Mouse (Mus musculus): ENCODE measurements at regions not wholly inside any gene's neighbourhood (a gene's known extent, or its start where the extent isn't known, plus 50 kb on each side); places are given as distances from the start of the nearest gene placed in this dataset.
"Not testable (repeated sequence)": the region's sequence is repeated elsewhere in the genome, so short reads cannot be mapped to it uniquely, and the experiment has no call there.

- no peak for ATAC-seq (ENCODE audit: borderline replicate concordance, extremely low read depth, low FRiP score, low TSS enrichment)
- Histone ChIP-seq H3K4me2 (no peak overlapping the region), H3K4me1 (no peaks in the 10 kb centered on the region), H3K36me3 (no peaks in the 10 kb centered on the region), H3K4me3 (no peak overlapping the region), H3K27ac (no peak overlapping the region), H3K27me3 (no peaks in the 10 kb centered on the region), H3K9me3 (no peaks in the 10 kb centered on the region), H3K9ac (no peak overlapping the region)
- WGBS: 41% methylated on average over 2 of the region's 2 CpGs
Measured at GRCm38 (mm10) chr14:104206602-104207001, 261.2 kb downstream of the Pou4f1 start.

- H3K27ac ChIP-seq: no peak overlapping the region
- WGBS: 63% methylated on average over 17 of the region's 17 CpGs
- no peaks in the 10 kb centered on the region for H3K27me3 ChIP-seq
- H3K36me3 ChIP-seq: no peaks in the 10 kb centered on the region
- no peaks in the 10 kb centered on the region for H3K4me1 ChIP-seq
- H3K4me2 ChIP-seq: no peak overlapping the region
- ATAC-seq (ENCODE audit: borderline replicate concordance, extremely low read depth, low FRiP score, low TSS enrichment): no peak
- H3K9me3 ChIP-seq: no peaks in the 10 kb centered on the region
- H3K9ac ChIP-seq: no peak overlapping the region
- no peak overlapping the region for H3K4me3 ChIP-seq
Measured at GRCm38 (mm10) chr14:104203239-104203986, 264.4 kb downstream of the Pou4f1 start.

- H3K4me3 ChIP-seq: no peak overlapping the region
- no peak overlapping the region for H3K4me2 ChIP-seq
- no peaks in the 10 kb centered on the region for H3K9me3 ChIP-seq
- H3K4me1 ChIP-seq: no peaks in the 10 kb centered on the region
- no peaks in the 10 kb centered on the region for H3K27me3 ChIP-seq
- peak; percentile 62; the same call in 1 of the 2 replicates for ATAC-seq (ENCODE audit: borderline replicate concordance, extremely low read depth, low FRiP score, low TSS enrichment)
- no peaks in the 10 kb centered on the region for H3K36me3 ChIP-seq
- no peak overlapping the region for H3K27ac ChIP-seq
- WGBS: 47% methylated on average over 11 of the region's 11 CpGs
- H3K9ac ChIP-seq: no peak overlapping the region
Measured at GRCm38 (mm10) chr14:104193198-104193597, 274.6 kb downstream of the Pou4f1 start.

GRCm38 (mm10) chr14:104175122-104175521, 292.7 kb downstream of the Pou4f1 start:
- no peaks in the 10 kb centered on the region for H3K9me3 ChIP-seq
- H3K9ac ChIP-seq: no peak overlapping the region
- no peak overlapping the region for H3K4me2 ChIP-seq
- no peaks in the 10 kb centered on the region for H3K27me3 ChIP-seq
- no peaks in the 10 kb centered on the region for H3K36me3 ChIP-seq
- no peak for ATAC-seq (ENCODE audit: borderline replicate concordance, extremely low read depth, low FRiP score, low TSS enrichment)
- no peak overlapping the region for H3K4me3 ChIP-seq
- no peak overlapping the region for H3K27ac ChIP-seq
- H3K4me1 ChIP-seq: no peaks in the 10 kb centered on the region

- no peaks in the 10 kb centered on the region for H3K36me3 ChIP-seq
- no peak overlapping the region for H3K9ac ChIP-seq
- no peak overlapping the region for H3K27ac ChIP-seq
- ATAC-seq (ENCODE audit: borderline replicate concordance, extremely low read depth, low FRiP score, low TSS enrichment): no peak
- H3K4me3 ChIP-seq: no peak overlapping the region
- no peaks in the 10 kb centered on the region for H3K4me1 ChIP-seq
- H3K9me3 ChIP-seq: no peaks in the 10 kb centered on the region
- 53% methylated on average over 5 of the region's 5 CpGs for WGBS
- H3K4me2 ChIP-seq: no peak overlapping the region
- no peaks in the 10 kb centered on the region for H3K27me3 ChIP-seq
Measured at GRCm38 (mm10) chr14:104146841-104147240, 302.6 kb upstream of the Ednrb start.

- no peaks in the 10 kb centered on the region for H3K27me3 ChIP-seq
- ATAC-seq (ENCODE audit: borderline replicate concordance, extremely low read depth, low FRiP score, low TSS enrichment): no peak
- WGBS: 39% methylated on average over 5 of the region's 5 CpGs
Measured at GRCm38 (mm10) chr14:104145395-104145794, 301.2 kb upstream of the Ednrb start.

GRCm38 (mm10) chr14:104114986-104115951, 271.1 kb upstream of the Ednrb start:
- H3K4me3 ChIP-seq: no peak overlapping the region
- H3K9ac ChIP-seq: no peak overlapping the region
- H3K27ac ChIP-seq: no peak overlapping the region
- H3K9me3 ChIP-seq: no peaks in the 10 kb centered on the region
- H3K4me1 ChIP-seq: no peaks in the 10 kb centered on the region
- no peak overlapping the region for H3K4me2 ChIP-seq
- H3K27me3 ChIP-seq: no peaks in the 10 kb centered on the region
- no peak for ATAC-seq (ENCODE audit: borderline replicate concordance, extremely low read depth, low FRiP score, low TSS enrichment)
- WGBS: 82% methylated on average over 14 of the region's 14 CpGs
- H3K36me3 ChIP-seq: no peaks in the 10 kb centered on the region

More at GRCm38 (mm10) chr14:104145395-104145794, 301.2 kb upstream of the Ednrb start:
- no peak overlapping the region for H3K9ac ChIP-seq
- H3K4me2 ChIP-seq: no peak overlapping the region
- H3K9me3 ChIP-seq: no peaks in the 10 kb centered on the region
- no peak overlapping the region for H3K27ac ChIP-seq
- no peaks in the 10 kb centered on the region for H3K4me1 ChIP-seq
- no peaks in the 10 kb centered on the region for H3K36me3 ChIP-seq
- no peak overlapping the region for H3K4me3 ChIP-seq

- WGBS: 68% methylated on average over 3 of the region's 3 CpGs
- H3K4me3 ChIP-seq: no peak overlapping the region
- no peak overlapping the region for H3K9ac ChIP-seq
- no peak for ATAC-seq (ENCODE audit: borderline replicate concordance, extremely low read depth, low FRiP score, low TSS enrichment)
- H3K36me3 ChIP-seq: no peaks in the 10 kb centered on the region
- no peak overlapping the region for H3K4me2 ChIP-seq
- H3K4me1 ChIP-seq: no peaks in the 10 kb centered on the region
- H3K27me3 ChIP-seq: no peaks in the 10 kb centered on the region
- no peaks in the 10 kb centered on the region for H3K9me3 ChIP-seq
- no peak overlapping the region for H3K27ac ChIP-seq
Measured at GRCm38 (mm10) chr14:104114182-104114581, 270.0 kb upstream of the Ednrb start.

- Histone ChIP-seq H3K4me3 (no peak overlapping the region), H3K9ac (no peak overlapping the region), H3K27me3 (no peaks in the 10 kb centered on the region), H3K36me3 (no peaks in the 10 kb centered on the region), H3K4me2 (no peak overlapping the region), H3K27ac (no peak overlapping the region), H3K9me3 (no peaks in the 10 kb centered on the region), H3K4me1 (no peaks in the 10 kb centered on the region)
- no peak for ATAC-seq (ENCODE audit: borderline replicate concordance, extremely low read depth, low FRiP score, low TSS enrichment)
- WGBS: 76% methylated on average over 2 of the region's 2 CpGs
Measured at GRCm38 (mm10) chr14:104113448-104113847, 269.2 kb upstream of the Ednrb start.

GRCm38 (mm10) chr14:104086381-104086780, 242.2 kb upstream of the Ednrb start:
- WGBS: 94% methylated on average over 2 of the region's 2 CpGs
- no peaks in the 10 kb centered on the region for H3K27me3 ChIP-seq
- H3K9ac ChIP-seq: no peak overlapping the region
- H3K36me3 ChIP-seq: no peaks in the 10 kb centered on the region
- no peak overlapping the region for H3K4me3 ChIP-seq
- ATAC-seq (ENCODE audit: borderline replicate concordance, extremely low read depth, low FRiP score, low TSS enrichment): no peak
- no peaks in the 10 kb centered on the region for H3K4me1 ChIP-seq
- H3K27ac ChIP-seq: no peak overlapping the region
- H3K9me3 ChIP-seq: no peaks in the 10 kb centered on the region
- H3K4me2 ChIP-seq: no peak overlapping the region

- not testable (repeated sequence) for H3K4me1 ChIP-seq; H3K4me2 ChIP-seq; H3K27ac ChIP-seq; H3K27me3 ChIP-seq; H3K4me3 ChIP-seq; H3K36me3 ChIP-seq; H3K9ac ChIP-seq; H3K9me3 ChIP-seq; ATAC-seq (ENCODE audit: borderline replicate concordance, extremely low read depth, low FRiP score, low TSS enrichment)
- WGBS: 41% methylated on average over 1 of the region's 4 CpGs
Measured at GRCm38 (mm10) chr14:104064199-104064598, 220.0 kb upstream of the Ednrb start.

GRCm38 (mm10) chr14:104053697-104054096, 209.5 kb upstream of the Ednrb start:
- no peaks in the 10 kb centered on the region for H3K36me3 ChIP-seq
- H3K4me2 ChIP-seq: no peak overlapping the region
- no peaks in the 10 kb centered on the region for H3K9me3 ChIP-seq
- no peaks in the 10 kb centered on the region for H3K27me3 ChIP-seq
- no peak overlapping the region for H3K27ac ChIP-seq
- WGBS: 67% methylated on average over 1 of the region's 1 CpGs
- no peak for ATAC-seq (ENCODE audit: borderline replicate concordance, extremely low read depth, low FRiP score, low TSS enrichment)
- H3K4me1 ChIP-seq: no peaks in the 10 kb centered on the region
- H3K4me3 ChIP-seq: no peak overlapping the region
- H3K9ac ChIP-seq: no peak overlapping the region

Data from lung, embryonic 15.5 days (tissue).